ENCODE assay signal across 14 mouse cellular contexts in the genomic region with DNA sequence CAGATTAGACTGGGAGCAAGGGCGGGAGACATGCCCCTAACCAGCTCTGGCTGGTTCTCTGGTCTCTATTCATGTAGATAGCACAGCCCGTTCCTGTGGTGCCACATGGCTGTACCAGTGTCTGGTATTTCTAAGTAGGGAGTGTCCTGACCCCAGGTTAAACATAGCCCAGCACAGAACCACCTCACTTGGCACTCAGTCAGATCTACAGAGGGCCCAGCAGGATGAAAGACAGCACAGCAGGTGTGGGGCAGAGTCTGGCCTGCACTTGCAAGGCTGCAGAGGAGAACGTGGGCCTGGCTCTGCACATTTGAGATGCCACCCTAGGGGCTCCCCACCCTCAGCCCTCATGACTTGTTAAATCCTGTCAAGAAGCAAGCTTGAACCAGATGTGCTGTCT. TPM values are rescaled to one million over a fixed set of nuclear protein-coding genes. Genes with fewer than 3 reads are reported as not detected.
A peak's percentile ranks its signal among the peaks of the same experiment; 100 is the strongest.
DNase-seq lines count a peak whose midpoint lies in the region; ATAC-seq and TF ChIP-seq lines count a peak whose summit lies in the region.
"Had no signal": no experiment of that assay in that cellular context is flagged by ENCODE, and none has a peak within 500 bp of the region (broad histone marks: within the 10 kb centered on the region; RNA-seq: fewer than 3 reads in every experiment).

No protein-coding gene starts in this region.

- peak; percentile 32 for DNase-seq in kidney, postnatal 10 days
- DNase-seq in MN1 (ENCODE audit: low spot score), result peak; percentile 75
- peak; percentile 79 for DNase-seq in heart, postnatal 0 days (ENCODE audit: low spot score)
- DNase-seq in cerebellum, postnatal 36 days, result no peak
- DNase-seq: adrenal gland, postnatal 14 days; cerebellum, adult 18-20 months; layer of hippocampus, adult 9-11 months had no signal

- ATAC-seq in kidney, embryonic 16.5 days (ENCODE audit: low FRiP score, low TSS enrichment), result no peak
- ATAC-seq in heart, postnatal 0 days (ENCODE audit: insufficient read depth, low read depth), result peak; percentile 46
- no peak for ATAC-seq in monocyte, adult 5-6 weeks (replicated peaks; ENCODE audit: insufficient number of reproducible peaks, low FRiP score, low TSS enrichment, poor library complexity, severe bottlenecking)

- H3K4me1 ChIP-seq in kidney, embryonic 16.5 days (ENCODE audit: insufficient read depth, low read length), result peaks cover 25% of the 10 kb centered on the region
- peaks cover 82% of the 10 kb centered on the region for H3K4me1 ChIP-seq in E14TG2a.4 (replicated peaks; ENCODE audit: low read depth, low read length)
- H3K4me1 ChIP-seq in heart, postnatal 0 days (ENCODE audit: control insufficient read depth, insufficient read depth), result peaks cover 50% of the 10 kb centered on the region

- WGBS in kidney, embryonic 16.5 days, result 86% methylated on average over 3 of the region's 3 CpGs
- WGBS in heart, postnatal 0 days, result 33% methylated on average over 3 of the region's 3 CpGs

- TF ChIP-seq EP300 in heart, postnatal 0 days (IDR thresholded peaks at IDR 0.05; ENCODE audit: low read depth), result 0 out of 2 replicates have a peak, but pooled peaks have one; percentile 39

- no peak overlapping the region for H3K27ac ChIP-seq in kidney, embryonic 16.5 days (ENCODE audit: low read length)
- peak overlapping the region; percentile 94 for H3K27ac ChIP-seq in heart, postnatal 0 days (ENCODE audit: low read depth)
- H3K27ac ChIP-seq: liver, embryonic 14.5 days had no signal

- no peaks in the 10 kb centered on the region for H3K9me3 ChIP-seq in kidney, embryonic 16.5 days (ENCODE audit: low read length)
- H3K9me3 ChIP-seq in E14TG2a.4 (ENCODE audit: low read length), result no peaks in the 10 kb centered on the region
- H3K9me3 ChIP-seq in heart, postnatal 0 days (replicated peaks; ENCODE audit: control insufficient read depth, low read length), result no peaks in the 10 kb centered on the region

- no peak overlapping the region for H3K4me3 ChIP-seq in kidney, embryonic 16.5 days (ENCODE audit: low read length)
- H3K4me3 ChIP-seq in E14TG2a.4 (replicated peaks; ENCODE audit: low read length), result peak overlapping the region; percentile 29
- no peak overlapping the region for H3K4me3 ChIP-seq in heart, postnatal 0 days (ENCODE audit: low read depth, low read length)
- H3K4me3 ChIP-seq: erythroblast, embryonic 14.5 days had no signal

- H3K27me3 ChIP-seq in kidney, embryonic 16.5 days (ENCODE audit: insufficient read depth, low read length), result no peaks in the 10 kb centered on the region
- H3K27me3 ChIP-seq in E14TG2a.4 (ENCODE audit: insufficient read depth, low read length), result no peaks in the 10 kb centered on the region
- no peaks in the 10 kb centered on the region for H3K27me3 ChIP-seq in heart, postnatal 0 days (ENCODE audit: control insufficient read depth, insufficient read depth, low read length)

- H3K9ac ChIP-seq in kidney, embryonic 16.5 days (replicated peaks; ENCODE audit: low read length), result no peak overlapping the region
- peak overlapping the region; percentile 19; the same call in 1 of the 2 replicates for H3K9ac ChIP-seq in heart, postnatal 0 days (replicated peaks; ENCODE audit: low read depth, low read length)
- H3K9ac ChIP-seq: liver, embryonic 14.5 days had no signal

- peaks cover 39% of the 10 kb centered on the region for H3K36me3 ChIP-seq in kidney, embryonic 16.5 days (ENCODE audit: insufficient read depth, low read length)
- peaks cover 67% of the 10 kb centered on the region for H3K36me3 ChIP-seq in E14TG2a.4 (ENCODE audit: insufficient read depth, low read length)
- peaks cover 34% of the 10 kb centered on the region for H3K36me3 ChIP-seq in heart, postnatal 0 days (replicated peaks; ENCODE audit: control insufficient read depth, insufficient read depth, low read length)

- no peak overlapping the region for H3K4me2 ChIP-seq in kidney, embryonic 16.5 days (replicated peaks; ENCODE audit: low read depth, low read length)
- H3K4me2 ChIP-seq in heart, postnatal 0 days (ENCODE audit: low read depth, low read length), result peak overlapping the region; percentile 89

- no peak for TF ChIP-seq CTCF in E14TG2a.4 (conservative IDR thresholded peaks at IDR 0.05; ENCODE audit: low read length)
- TF ChIP-seq CTCF in heart, postnatal 0 days (IDR thresholded peaks at IDR 0.05; ENCODE audit: low read depth), result no peak

RNA-seq across cellular contexts. Expression of gene Fem1a, which starts 4.6 kb away (rescaled TPM):
- polyA plus RNA-seq in kidney, embryonic 16.5 days (2015; fragmentation: Nextera tagmentation; extraction: Ambion mirVana), result 14.6 and 15.8 TPM in 2 replicates
- total RNA-seq in heart, postnatal 0 days (2014; rRNA removed; ENCODE audit: low replicate concordance), result 82.1 and 84.3 TPM in 2 replicates
- 29.5 and 37.1 TPM in 2 replicates for polyA plus RNA-seq in heart, postnatal 0 days (2015; fragmentation: Nextera tagmentation; extraction: Ambion mirVana)
- 13.2 to 22.7 TPM (median 13.6 TPM) in 3 replicates for total RNA-seq in monocyte, adult 5-6 weeks (2017)

RNA-seq across cellular contexts. Expression of gene Ticam1, which starts 15.4 kb away (rescaled TPM):
- polyA plus RNA-seq in kidney, embryonic 16.5 days (2015; fragmentation: Nextera tagmentation; extraction: Ambion mirVana), result 7.3 and 10.3 TPM in 2 replicates
- 12.3 and 13.8 TPM in 2 replicates for total RNA-seq in heart, postnatal 0 days (2014; rRNA removed; ENCODE audit: low replicate concordance)
- polyA plus RNA-seq in heart, postnatal 0 days (2015; fragmentation: Nextera tagmentation; extraction: Ambion mirVana), result 4.4 and 4.6 TPM in 2 replicates
- total RNA-seq in monocyte, adult 5-6 weeks (2017), result 2.6 to 11.4 TPM (median 3.9 TPM) in 3 replicates

RNA-seq across cellular contexts. Expression of gene Plin3, which starts 31.5 kb away (rescaled TPM):
- polyA plus RNA-seq in kidney, embryonic 16.5 days (2015; fragmentation: Nextera tagmentation; extraction: Ambion mirVana), result 87.5 and 106 TPM in 2 replicates
- 76.8 and 78.5 TPM in 2 replicates for total RNA-seq in heart, postnatal 0 days (2014; rRNA removed; ENCODE audit: low replicate concordance)
- polyA plus RNA-seq in heart, postnatal 0 days (2015; fragmentation: Nextera tagmentation; extraction: Ambion mirVana), result 70.9 and 73.0 TPM in 2 replicates
- total RNA-seq in monocyte, adult 5-6 weeks (2017), result 10.2 to 15.5 TPM (median 13.4 TPM) in 3 replicates

RNA-seq across cellular contexts. Expression of gene Arrdc5, which starts 38.9 kb away (rescaled TPM):
- not detected in 2 replicates for polyA plus RNA-seq in kidney, embryonic 16.5 days (2015; fragmentation: Nextera tagmentation; extraction: Ambion mirVana)
- total RNA-seq in heart, postnatal 0 days (2014; rRNA removed; ENCODE audit: low replicate concordance), result not detected in 2 replicates
- polyA plus RNA-seq in heart, postnatal 0 days (2015; fragmentation: Nextera tagmentation; extraction: Ambion mirVana), result not detected in 2 replicates
- total RNA-seq in monocyte, adult 5-6 weeks (2017), result not detected in 3 replicates
- total RNA-seq: adrenal gland, postnatal 14 days; megakaryocyte progenitor cell, adult 5-6 weeks had no signal
- polyA plus RNA-seq: erythroblast, embryonic 14.5 days; liver, embryonic 14.5 days; urinary bladder, adult 2 months had no signal

RNA-seq across cellular contexts. Expression of gene Uhrf1, which starts 42.0 kb away (rescaled TPM):
- polyA plus RNA-seq in kidney, embryonic 16.5 days (2015; fragmentation: Nextera tagmentation; extraction: Ambion mirVana), result 170 and 179 TPM in 2 replicates
- total RNA-seq in heart, postnatal 0 days (2014; rRNA removed; ENCODE audit: low replicate concordance), result 26.8 and 33.8 TPM in 2 replicates
- 13.2 and 14.4 TPM in 2 replicates for polyA plus RNA-seq in heart, postnatal 0 days (2015; fragmentation: Nextera tagmentation; extraction: Ambion mirVana)
- 1.2 to 5.9 TPM (median 3.2 TPM) in 3 replicates for total RNA-seq in monocyte, adult 5-6 weeks (2017)

Comparison
In these comparisons a context has a peak if more than half of its experiments do, and no peak if none do; other contexts are left out.
1. DNase-seq: peak in kidney, postnatal 10 days (single experiment), MN1 (single experiment) and heart, postnatal 0 days (single experiment); none in cerebellum, postnatal 36 days (0 of 2).